Comparison of ENCODE assay signal across 24 mouse cellular contexts in the genomic region with DNA sequence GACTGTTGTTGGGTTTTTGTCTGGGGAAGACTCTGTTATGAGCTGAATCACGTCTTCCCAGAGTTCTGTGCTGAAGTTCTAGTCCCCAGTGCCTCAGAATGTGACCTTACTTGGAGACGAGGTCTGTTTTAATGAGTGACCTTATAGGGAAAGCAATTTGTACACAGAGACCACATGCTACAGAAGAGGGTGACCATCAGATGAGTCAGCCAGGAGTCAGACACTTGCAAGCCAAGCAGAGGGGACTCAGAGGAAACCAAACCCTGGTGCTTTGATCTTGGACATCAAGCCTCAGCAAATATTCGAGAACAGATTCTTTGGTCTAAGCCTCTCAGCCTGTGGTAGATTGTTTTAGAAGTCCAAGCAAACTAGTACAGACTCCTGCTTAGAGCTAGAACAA.
DNase-seq lines count a peak whose midpoint lies in the region; ATAC-seq and TF ChIP-seq lines count a peak whose summit lies in the region.
"Had no signal": no experiment of that assay in that cellular context is flagged by ENCODE, and none has a peak within 500 bp of the region (broad histone marks: within the 10 kb centered on the region; RNA-seq: fewer than 3 reads in every experiment).

No protein-coding gene starts in this region.

- in situ Hi-C loops in Patski (cut with MboI; ENCODE audit: low pct_unique_long_range_greater_than_20kb) = no loop called here

- POLR2A ChIA-PET in Patski (lab: Charles Lee) = no interaction called here

- H3K4me3 ChIP-seq in myocyte = no peak overlapping the region
- H3K4me3 ChIP-seq in kidney, embryonic 15.5 days (replicated peaks) = no peak overlapping the region
- H3K4me3 ChIP-seq: embryonic facial prominence, embryonic 13.5 days; embryonic facial prominence, embryonic 15.5 days; forebrain, embryonic 13.5 days; forebrain, embryonic 15.5 days had no signal

- WGBS in kidney, embryonic 15.5 days = 64% methylated on average over 3 of the region's 3 CpGs

- no peak for TF ChIP-seq CTCF in Patski (IDR thresholded peaks at IDR 0.05)

- no peaks in the 10 kb centered on the region for H3K4me1 ChIP-seq in kidney, embryonic 15.5 days
- H3K4me1 ChIP-seq: embryonic facial prominence, embryonic 13.5 days; embryonic facial prominence, embryonic 15.5 days; forebrain, embryonic 15.5 days had no signal

- no peak overlapping the region for H3K9ac ChIP-seq in kidney, embryonic 15.5 days
- H3K9ac ChIP-seq: embryonic facial prominence, embryonic 13.5 days; embryonic facial prominence, embryonic 15.5 days; forebrain, embryonic 13.5 days; forebrain, embryonic 15.5 days; forebrain, postnatal 0 days had no signal

- H3K27ac ChIP-seq in kidney, embryonic 15.5 days = no peak overlapping the region
- H3K27ac ChIP-seq: embryonic facial prominence, embryonic 13.5 days; embryonic facial prominence, embryonic 15.5 days; forebrain, embryonic 13.5 days; forebrain, embryonic 15.5 days had no signal

- CTCF ChIA-PET in Patski (lab: Charles Lee) = no interaction called here

- H3K4me2 ChIP-seq in myocyte (ENCODE audit: low read depth) = peak overlapping the region; percentile 14
- H3K4me2 ChIP-seq in kidney, embryonic 15.5 days = no peak overlapping the region
- H3K4me2 ChIP-seq: embryonic facial prominence, embryonic 13.5 days; embryonic facial prominence, embryonic 15.5 days; forebrain, embryonic 13.5 days; forebrain, embryonic 15.5 days had no signal

- no peaks in the 10 kb centered on the region for H3K27me3 ChIP-seq in Patski
- no peaks in the 10 kb centered on the region for H3K27me3 ChIP-seq in myocyte (ENCODE audit: control insufficient read depth, insufficient read depth, insufficient read length)
- H3K27me3 ChIP-seq in kidney, embryonic 15.5 days = no peaks in the 10 kb centered on the region
- H3K27me3 ChIP-seq: CH12.LX; embryonic facial prominence, embryonic 13.5 days; embryonic facial prominence, embryonic 15.5 days; forebrain, embryonic 13.5 days; forebrain, embryonic 15.5 days had no signal

- intact Hi-C loops in heart, postnatal 36 days (cut with DNase I) = no loop called here

- H3K36me3 ChIP-seq in myocyte (ENCODE audit: control insufficient read depth, insufficient read depth) = no peaks in the 10 kb centered on the region
- H3K36me3 ChIP-seq in kidney, embryonic 15.5 days = no peaks in the 10 kb centered on the region
- H3K36me3 ChIP-seq: embryonic facial prominence, embryonic 13.5 days; embryonic facial prominence, embryonic 15.5 days; forebrain, embryonic 15.5 days; G1E had no signal

- no peak for TF ChIP-seq POLR2A in myocyte (IDR thresholded peaks at IDR 0.05; ENCODE audit: insufficient read length, low read depth)

- DNase-seq in 416B (ENCODE audit: low read depth) = peak; percentile 68
- no peak for DNase-seq in Patski (ENCODE audit: low read depth, low spot score)
- no peak for DNase-seq in gastrocnemius, postnatal 4 days (ENCODE audit: low spot score in 2 of 2)
- DNase-seq in heart, postnatal 36 days = no peak
- DNase-seq: adrenal gland, adult 2 months; adrenal gland, postnatal 10 days; adrenal gland, postnatal 25 days; cerebellum, adult 11 months; cerebellum, adult 18-20 months; cerebellum, adult 8-10 months; cerebellum, adult 9-11 months; cerebellum, postnatal 14 days; cerebellum, postnatal 36 days; embryo, embryonic 11 days; forebrain, postnatal 0 days had no signal

- no peaks in the 10 kb centered on the region for H3K79me2 ChIP-seq in myocyte (ENCODE audit: control insufficient read depth, insufficient read depth)

- H3ac ChIP-seq in myocyte (ENCODE audit: control insufficient read depth, insufficient read length) = no peak overlapping the region

- no peaks in the 10 kb centered on the region for H3K9me3 ChIP-seq in kidney, embryonic 15.5 days (replicated peaks)
- H3K9me3 ChIP-seq: embryonic facial prominence, embryonic 13.5 days; embryonic facial prominence, embryonic 15.5 days; forebrain, embryonic 13.5 days; forebrain, embryonic 15.5 days; G1E had no signal

- ATAC-seq in Patski = peak; percentile 47
- no peak for ATAC-seq in kidney, embryonic 15.5 days (replicated peaks; ENCODE audit: low FRiP score)
- ATAC-seq: CD4-positive, CD25-positive, alpha-beta regulatory T cell, adult 4 months; forebrain, embryonic 13.5 days; forebrain, embryonic 15.5 days; forebrain, postnatal 0 days had no signal

TF ChIP-seq in myocyte, 11 proteins besides CTCF, POLR2A, EP300 and RAD21:
- no peak for TF ChIP-seq SRF (IDR thresholded peaks at IDR 0.05; ENCODE audit: control insufficient read depth, insufficient read length, low read depth)
- TF ChIP-seq MAX (IDR thresholded peaks at IDR 0.05; ENCODE audit: low read depth) = no peak
- no peak for TF ChIP-seq TCF3 (IDR thresholded peaks at IDR 0.05; ENCODE audit: insufficient read length, low read depth)
- no peak for TF ChIP-seq USF1 (IDR thresholded peaks at IDR 0.05; ENCODE audit: low read depth)
- TF ChIP-seq TCF12 (IDR thresholded peaks at IDR 0.05; ENCODE audit: insufficient read depth, poor library complexity, severe bottlenecking) = no peak
- TF ChIP-seq REST (IDR thresholded peaks at IDR 0.05; ENCODE audit: insufficient read depth, insufficient read length) = no peak
